Mouse (Mus musculus): ENCODE results near the gene Esr2.
"Not testable (repeated sequence)": the region's sequence is repeated elsewhere in the genome, so short reads cannot be mapped to it uniquely, and the experiment has no call there.

The Esr2 gene

GRCm38 (mm10) chr12:76165641-76166040 is 11.4 kb downstream of the Esr2 start:
- no peak for DNase-seq (ENCODE audit: extremely low read depth, insufficient read length, low spot score)

GRCm38 (mm10) chr12:76152389-76152788 is 24.7 kb downstream of the Esr2 start:
- not testable (repeated sequence) for DNase-seq (ENCODE audit: extremely low read depth, insufficient read length, low spot score)

- DNase-seq (ENCODE audit: extremely low read depth, insufficient read length, low spot score), result no peak
These were observed 40.4 kb downstream of the Esr2 start for GRCm38 (mm10) chr12:76136701-76137100.

- DNase-seq (ENCODE audit: extremely low read depth, insufficient read length, low spot score), result not testable (repeated sequence)
These were observed 44.0 kb downstream of the Esr2 start for GRCm38 (mm10) chr12:76133081-76133480.

GRCm38 (mm10) chr12:76132591-76132990 is 44.5 kb downstream of the Esr2 start:
- DNase-seq (ENCODE audit: extremely low read depth, insufficient read length, low spot score), result no peak

- no peak for DNase-seq (ENCODE audit: extremely low read depth, insufficient read length, low spot score)
These were observed 46.2 kb downstream of the Esr2 start for GRCm38 (mm10) chr12:76130891-76131290.

- no peak for DNase-seq (ENCODE audit: extremely low read depth, insufficient read length, low spot score)
These were observed 46.8 kb downstream of the Esr2 start for GRCm38 (mm10) chr12:76130281-76130680.

- no peak for DNase-seq (ENCODE audit: extremely low read depth, insufficient read length, low spot score)
These were observed 48.2 kb downstream of the Esr2 start for GRCm38 (mm10) chr12:76128831-76129230.

GRCm38 (mm10) chr12:76128306-76128705 is 48.8 kb downstream of the Esr2 start:
- DNase-seq (ENCODE audit: extremely low read depth, insufficient read length, low spot score), result no peak

- no peak for DNase-seq (ENCODE audit: extremely low read depth, insufficient read length, low spot score)
These were observed 53.8 kb downstream of the Esr2 start for GRCm38 (mm10) chr12:76123223-76123622.

GRCm38 (mm10) chr12:76117632-76118153 is 59.4 kb downstream of the Esr2 start:
- no peak for DNase-seq (ENCODE audit: extremely low read depth, insufficient read length, low spot score)

- DNase-seq (ENCODE audit: extremely low read depth, insufficient read length, low spot score), result no peak
These were observed 60.5 kb downstream of the Esr2 start for GRCm38 (mm10) chr12:76116577-76116976.

- DNase-seq (ENCODE audit: extremely low read depth, insufficient read length, low spot score), result no peak
These were observed 66.0 kb downstream of the Esr2 start for GRCm38 (mm10) chr12:76111046-76111445.

- no peak for DNase-seq (ENCODE audit: extremely low read depth, insufficient read length, low spot score)
These were observed 67.2 kb downstream of the Esr2 start for GRCm38 (mm10) chr12:76109646-76110405.

GRCm38 (mm10) chr12:76104596-76105351 is 72.3 kb downstream of the Esr2 start:
- no peak for DNase-seq (ENCODE audit: extremely low read depth, insufficient read length, low spot score)

GRCm38 (mm10) chr12:76102621-76103020 is 74.4 kb downstream of the Esr2 start:
- DNase-seq (ENCODE audit: extremely low read depth, insufficient read length, low spot score), result no peak

GRCm38 (mm10) chr12:76095117-76096035 is 81.7 kb downstream of the Esr2 start:
- no peak for DNase-seq (ENCODE audit: extremely low read depth, insufficient read length, low spot score)

GRCm38 (mm10) chr12:76093613-76094588 is 83.2 kb downstream of the Esr2 start:
- no peak for DNase-seq (ENCODE audit: extremely low read depth, insufficient read length, low spot score)

- no peak for DNase-seq (ENCODE audit: extremely low read depth, insufficient read length, low spot score)
These were observed 84.1 kb downstream of the Esr2 start for GRCm38 (mm10) chr12:76092789-76093466.
